Mouse (Mus musculus) kidney, adult 11 months (tissue): ENCODE results near the gene Glyctk.

Experiments used
- DNase-seq: peaks from one replicate; pipeline ENCODE4 v3.0.0; 2022

The Glyctk gene

GRCm38 (mm10) chr9:106158037-106158491 is at the start of gene Glyctk:
Gene Glyctk, minus strand, starts transcription at chr9:106158138.
- DNase-seq, result peak; percentile 88

GRCm38 (mm10) chr9:106206515-106206914 is 48.6 kb upstream of the Glyctk start:
- DNase-seq, result no peak

- no peak for DNase-seq
These were observed 47.9 kb upstream of the Glyctk start for GRCm38 (mm10) chr9:106205713-106206290.

GRCm38 (mm10) chr9:106203990-106204851 is 46.3 kb upstream of the Glyctk start:
- no peak for DNase-seq

- DNase-seq, result peak; percentile 91
These were observed 45.1 kb upstream of the Glyctk start, which contains the start of gene Twf2 for GRCm38 (mm10) chr9:106202819-106203636. Gene Twf2, plus strand, starts transcription at chr9:106203108.

- DNase-seq, result no peak
These were observed 44.0 kb upstream of the Glyctk start for GRCm38 (mm10) chr9:106201895-106202294.

- DNase-seq, result no peak
These were observed 41.8 kb upstream of the Glyctk start, which contains the start of gene Ppm1m for GRCm38 (mm10) chr9:106199535-106200272. Gene Ppm1m, minus strand, starts transcription at chr9:106199746.

- DNase-seq, result peak; percentile 65
These were observed 41.1 kb upstream of the Glyctk start for GRCm38 (mm10) chr9:106198962-106199458.

GRCm38 (mm10) chr9:106197732-106198131 is 39.8 kb upstream of the Glyctk start:
- DNase-seq, result no peak

GRCm38 (mm10) chr9:106197081-106197713 is 39.3 kb upstream of the Glyctk start:
- DNase-seq, result no peak

- DNase-seq, result no peak
These were observed 37.8 kb upstream of the Glyctk start for GRCm38 (mm10) chr9:106195693-106196092.

GRCm38 (mm10) chr9:106193930-106194807 is 36.2 kb upstream of the Glyctk start:
- no peak for DNase-seq

GRCm38 (mm10) chr9:106192998-106193397 is 35.1 kb upstream of the Glyctk start:
- DNase-seq, result no peak

- DNase-seq, result no peak
These were observed 34.1 kb upstream of the Glyctk start for GRCm38 (mm10) chr9:106192024-106192423.

GRCm38 (mm10) chr9:106191355-106191754 is 33.4 kb upstream of the Glyctk start:
- DNase-seq, result no peak

- no peak for DNase-seq
These were observed 26.1 kb upstream of the Glyctk start for GRCm38 (mm10) chr9:106183996-106184395.

GRCm38 (mm10) chr9:106182146-106182545 is 24.2 kb upstream of the Glyctk start:
- DNase-seq, result no peak

- DNase-seq, result no peak
These were observed 22.0 kb upstream of the Glyctk start for GRCm38 (mm10) chr9:106179964-106180363.

GRCm38 (mm10) chr9:106179454-106179853 is 21.5 kb upstream of the Glyctk start:
- DNase-seq, result no peak

GRCm38 (mm10) chr9:106177799-106178198 is 19.9 kb upstream of the Glyctk start:
- no peak for DNase-seq

- DNase-seq, result no peak
These were observed 18.8 kb upstream of the Glyctk start for GRCm38 (mm10) chr9:106176769-106177168.
